Mouse (Mus musculus) myocyte (in vitro differentiated cells): ENCODE data around the gene Pcbp4.

ENCODE experiments used
- E2F4 ChIP-seq: IDR thresholded peaks from one replicate; pipeline ENCODE4 v1.6.1; 2011; ENCODE audit warnings: mild to moderate bottlenecking, control low read depth, moderate library complexity; ENCODE audit not compliant: insufficient read depth
- MAX ChIP-seq: IDR thresholded peaks from one replicate; pipeline ENCODE4 v1.6.1; 2011; ENCODE audit warnings: low read depth, mild to moderate bottlenecking, control low read depth
- MYOD1 ChIP-seq, 3 experiments: IDR thresholded peaks; one replicate each; pipeline ENCODE4 v1.6.1; 2011; ENCODE audit warnings: control low read depth in 2 of 3, low read depth in 2 of 3, mild to moderate bottlenecking in 2 of 3, moderate library complexity in 1 of 3; ENCODE audit not compliant: insufficient read length in 2 of 3, control insufficient read depth in 1 of 3
- MYOG ChIP-seq, 3 experiments: IDR thresholded peaks; one replicate each; pipeline ENCODE4 v1.6.1; 2011; ENCODE audit warnings: control low read depth in 2 of 3, low read depth in 2 of 3, mild to moderate bottlenecking in 2 of 3; ENCODE audit not compliant: insufficient read length in 2 of 3, control insufficient read depth in 1 of 3, insufficient read depth in 1 of 3
- POLR2A ChIP-seq: IDR thresholded peaks from one replicate; pipeline ENCODE4 v1.6.1; 2011; ENCODE audit warnings: low read depth, mild to moderate bottlenecking, control low read depth, moderate library complexity; ENCODE audit not compliant: insufficient read length
- POLR2AphosphoS2 ChIP-seq: IDR thresholded peaks from one replicate; pipeline ENCODE4 v1.6.1; 2011; ENCODE audit warnings: low read depth, control low read depth; ENCODE audit not compliant: insufficient read length
- REST ChIP-seq: IDR thresholded peaks from one replicate; pipeline ENCODE4 v1.6.1; 2011; ENCODE audit warnings: mild to moderate bottlenecking, control low read depth, moderate library complexity; ENCODE audit not compliant: insufficient read depth, insufficient read length
- SRF ChIP-seq: IDR thresholded peaks from one replicate; pipeline ENCODE4 v1.6.1; 2011; ENCODE audit warnings: low read depth; ENCODE audit not compliant: control insufficient read depth, insufficient read length
- TCF12 ChIP-seq: IDR thresholded peaks from one replicate; pipeline ENCODE4 v1.6.1; 2011; ENCODE audit warnings: mild to moderate bottlenecking, control low read depth; ENCODE audit not compliant: poor library complexity, insufficient read depth, severe bottlenecking
- TCF3 ChIP-seq: IDR thresholded peaks from one replicate; pipeline ENCODE4 v1.6.1; 2011; ENCODE audit warnings: low read depth, control low read depth; ENCODE audit not compliant: insufficient read length
- USF1 ChIP-seq: IDR thresholded peaks from one replicate; pipeline ENCODE4 v1.6.1; 2011; ENCODE audit warnings: low read depth, mild to moderate bottlenecking, control low read depth, moderate library complexity

- TF ChIP-seq TCF12: no peak
- no peak for TF ChIP-seq POLR2A
- TF ChIP-seq MAX: no peak
- TF ChIP-seq E2F4: no peak
- no peak for TF ChIP-seq SRF
- TF ChIP-seq USF1: no peak
- TF ChIP-seq MYOG (IDR thresholded peaks at IDR 0.05; ENCODE audit: control insufficient read depth in 1 of 3, insufficient read depth in 1 of 3, insufficient read length in 2 of 3, low read depth in 2 of 3): no peak
- TF ChIP-seq POLR2AphosphoS2: no peak
- TF ChIP-seq TCF3: no peak
- TF ChIP-seq MYOD1 (IDR thresholded peaks at IDR 0.05; ENCODE audit: control insufficient read depth in 1 of 3, insufficient read length in 2 of 3, low read depth in 2 of 3): no peak
- TF ChIP-seq REST: no peak
Observed at GRCm38 (mm10) chr9:106478101-106478500, 25.0 kb downstream of the Pcbp4 start.
